Mouse (Mus musculus) CD4-positive helper T cell, adult 2 months (primary cell): Measurements from ENCODE around the gene Mettl15.
"Not testable (repeated sequence)": the region's sequence is repeated elsewhere in the genome, so short reads cannot be mapped to it uniquely, and the experiment has no call there.

Source experiments
- DNase-seq: peaks from one replicate; pipeline ENCODE4 v3.0.0-alpha.2; 2012; ENCODE audit warnings: low read depth, missing footprints, low spot score

Mettl15 gene

DNA sequence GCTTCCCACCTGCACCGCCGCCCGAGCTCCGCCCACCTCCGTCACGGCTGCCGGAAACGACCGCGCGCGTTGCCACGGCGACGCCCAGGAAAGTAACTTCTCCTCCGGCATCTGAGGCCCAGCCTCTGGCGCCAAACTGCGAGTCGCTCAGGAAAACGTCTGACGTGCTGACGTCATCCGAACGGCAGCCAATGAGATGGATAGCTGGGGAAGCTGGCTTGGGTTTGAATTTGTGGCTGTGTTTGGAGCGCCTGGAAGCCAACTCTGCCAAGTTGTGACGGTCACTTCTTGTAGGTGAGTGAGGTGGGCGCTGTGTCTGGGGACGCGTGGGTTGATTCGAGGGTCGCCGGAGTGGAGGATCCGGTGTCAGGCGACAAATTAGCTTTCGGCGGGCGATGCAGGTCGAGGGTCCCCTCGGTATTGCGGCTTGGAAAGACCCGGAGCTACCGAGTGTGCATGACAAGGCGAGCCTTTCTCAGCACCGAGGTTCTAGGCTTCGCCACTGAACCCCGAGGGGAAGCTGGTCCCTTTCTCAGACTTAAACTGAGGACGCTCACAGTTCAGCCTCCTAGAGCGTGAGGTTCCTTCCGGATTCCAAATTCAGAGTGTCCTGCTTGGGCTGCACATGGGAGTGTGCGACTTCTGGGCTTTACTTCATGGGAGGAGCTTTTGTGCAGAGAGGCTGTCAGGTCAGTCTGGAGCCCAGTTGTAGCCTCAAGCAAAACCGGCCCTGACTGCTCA is at the start of gene Mettl15, which contains the start of gene Kif18a:
TSS of gene Mettl15 (minus strand) at position 149 of the 741 bp plus-strand sequence.
TSS of gene Kif18a (plus strand) at position 139 of the 741 bp plus-strand sequence.
- DNase-seq: peak; percentile 98

- no peak for DNase-seq
Observed at GRCm38 (mm10) chr2:109311369-109311768, 30.8 kb upstream of the Mettl15 start.

DNA sequence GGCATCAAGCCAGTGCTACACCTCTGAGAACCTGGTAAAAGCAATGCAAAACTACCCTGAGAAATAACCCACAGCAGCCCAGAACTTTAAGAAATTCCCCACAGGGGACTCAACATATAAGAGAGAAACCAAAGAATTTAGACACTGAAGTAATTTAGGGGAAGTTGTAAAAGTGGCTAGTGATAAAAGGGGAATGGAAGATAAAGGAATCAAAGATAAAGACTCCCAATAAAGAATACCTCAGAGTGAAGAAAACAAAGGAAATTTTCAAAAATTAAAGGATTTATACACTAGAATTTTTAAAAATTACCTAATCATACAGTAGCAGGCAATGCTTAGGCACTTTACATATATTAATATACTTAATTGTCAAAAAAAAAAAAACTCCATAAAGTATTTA is 23.1 kb upstream of the Mettl15 start:
- no peak for DNase-seq

GRCm38 (mm10) chr2:109302234-109302633 is 21.7 kb upstream of the Mettl15 start:
- no peak for DNase-seq

DNA sequence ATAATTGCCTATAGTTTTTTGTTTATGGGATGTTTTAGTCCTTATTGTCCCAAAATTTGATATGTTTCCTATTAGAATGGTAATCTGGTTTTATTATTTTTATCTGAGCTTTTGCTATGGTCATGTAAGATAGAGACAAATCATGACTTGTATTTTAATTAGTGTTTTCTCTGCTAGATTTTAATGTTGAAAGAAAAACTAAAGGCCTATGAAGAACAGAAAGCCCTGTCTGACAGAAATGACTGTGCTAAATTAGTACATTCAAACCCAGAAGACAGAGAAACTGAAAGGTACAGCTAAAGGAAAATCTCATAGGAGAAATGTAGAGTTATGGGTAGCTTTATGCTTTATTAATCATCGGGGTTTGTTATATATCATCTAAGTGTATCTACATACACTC is 17.6 kb upstream of the Mettl15 start:
- no peak for DNase-seq

GRCm38 (mm10) chr2:109296264-109296663 is 15.7 kb upstream of the Mettl15 start:
- no peak for DNase-seq

GRCm38 (mm10) chr2:109289327-109289726 is 8.8 kb upstream of the Mettl15 start:
- no peak for DNase-seq

- no peak for DNase-seq
Observed at GRCm38 (mm10) chr2:109284121-109284520, 3.6 kb upstream of the Mettl15 start.

DNA sequence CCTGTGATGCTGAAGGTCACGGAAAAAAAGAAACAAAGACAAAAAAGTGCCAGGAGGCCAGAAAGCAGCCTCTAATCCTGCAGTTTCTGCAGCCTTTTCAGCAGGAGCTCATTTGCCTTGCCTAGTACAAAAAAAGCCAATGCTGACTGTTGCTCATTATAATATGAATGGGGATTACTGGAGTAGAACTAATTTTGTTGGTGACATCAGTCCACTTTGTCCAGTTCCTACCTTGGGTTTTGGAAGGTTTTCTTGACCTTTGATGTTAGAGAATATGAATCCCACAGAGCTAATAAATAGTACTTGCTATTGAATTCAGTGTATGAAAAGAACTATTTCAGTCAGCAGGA is 768 bp upstream of the Mettl15 start:
- no peak for DNase-seq

DNA sequence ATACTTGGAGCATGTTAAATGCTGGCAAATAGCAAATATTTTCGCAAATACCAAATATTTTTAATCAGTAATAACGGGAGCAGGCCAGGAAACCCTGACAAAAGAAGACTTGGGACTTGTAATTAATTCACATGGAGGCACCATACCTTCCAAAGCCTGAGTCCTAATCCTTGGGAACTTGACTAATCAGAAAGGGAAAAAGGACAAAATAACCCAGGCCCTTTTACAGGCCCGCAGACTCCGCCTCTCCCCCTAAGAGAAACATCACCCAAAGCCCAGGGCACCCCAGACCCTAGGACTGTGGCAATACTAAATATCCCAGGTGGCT is 312 bp downstream of the Mettl15 start:
- DNase-seq: no peak

- DNase-seq: peak; percentile 61
Observed at GRCm38 (mm10) chr2:109278036-109278435, 2.5 kb downstream of the Mettl15 start.

- DNase-seq: no peak
Observed at GRCm38 (mm10) chr2:109277593-109277992, 3.0 kb downstream of the Mettl15 start.

- no peak for DNase-seq
Observed at GRCm38 (mm10) chr2:109273098-109273497, 7.5 kb downstream of the Mettl15 start.

DNA sequence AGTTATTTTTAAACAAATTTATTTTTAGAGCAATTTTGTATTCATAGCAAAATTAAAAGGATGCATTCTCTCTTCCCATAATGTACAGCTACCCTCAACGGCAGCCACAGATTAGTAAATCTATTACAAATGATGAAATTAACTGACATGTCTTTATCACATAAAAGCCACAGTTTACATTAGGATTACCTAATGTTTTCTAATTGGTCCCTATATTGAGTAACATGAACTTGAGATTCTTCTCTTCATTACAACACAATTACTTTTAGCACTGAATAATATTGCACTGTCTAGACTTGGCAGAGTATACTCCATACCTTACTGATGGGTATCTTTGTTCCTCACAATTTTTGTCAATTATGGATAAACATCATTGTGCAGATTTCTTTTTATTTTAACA is 17.8 kb downstream of the Mettl15 start:
- no peak for DNase-seq

- DNase-seq: no peak
Observed at GRCm38 (mm10) chr2:109241947-109242346, 38.6 kb downstream of the Mettl15 start.

GRCm38 (mm10) chr2:109235741-109236140 is 44.8 kb downstream of the Mettl15 start:
- DNase-seq: no peak

- DNase-seq: no peak
Observed at GRCm38 (mm10) chr2:109233876-109234275, 46.7 kb downstream of the Mettl15 start.

DNA sequence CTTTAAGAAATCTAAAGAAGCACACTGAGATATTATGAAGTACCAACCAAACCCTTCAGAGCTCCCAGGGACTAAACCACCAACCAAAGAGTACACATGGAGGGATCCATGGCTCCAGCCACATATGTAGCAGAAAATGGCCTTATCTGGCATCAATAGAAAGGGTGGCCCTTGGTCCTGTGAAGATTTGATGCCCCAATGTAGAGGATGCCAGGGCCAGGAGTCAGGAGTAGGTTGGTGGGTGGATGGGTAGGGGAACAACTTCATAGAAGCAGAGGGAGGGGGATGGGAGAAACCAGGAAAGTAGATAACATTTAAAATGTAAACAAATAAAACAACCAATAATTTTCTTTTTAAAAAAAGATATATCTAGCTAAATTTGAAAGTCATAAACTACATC is 50.1 kb downstream of the Mettl15 start:
- no peak for DNase-seq

DNA sequence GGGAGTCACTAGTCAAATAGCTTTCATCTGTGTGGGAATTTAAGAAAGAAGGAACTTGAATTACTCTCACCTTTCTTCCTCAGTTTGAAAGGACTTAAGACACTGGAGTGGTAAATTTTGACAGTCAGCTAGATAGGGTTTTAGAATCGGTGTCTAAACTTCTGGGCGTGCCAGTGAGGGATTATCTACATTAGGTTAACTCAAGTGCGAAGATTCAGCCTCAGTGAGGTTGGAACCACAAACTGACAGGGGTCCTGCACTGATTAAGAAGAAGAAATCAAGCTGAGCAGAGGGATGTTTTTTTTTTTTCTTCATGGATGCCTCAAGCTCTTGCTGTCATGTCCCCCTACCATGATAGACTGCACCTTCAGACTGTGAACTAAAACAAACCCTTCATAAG is 53.4 kb downstream of the Mettl15 start:
- no peak for DNase-seq

GRCm38 (mm10) chr2:109221470-109221869 is 59.1 kb downstream of the Mettl15 start:
- DNase-seq: no peak

DNA sequence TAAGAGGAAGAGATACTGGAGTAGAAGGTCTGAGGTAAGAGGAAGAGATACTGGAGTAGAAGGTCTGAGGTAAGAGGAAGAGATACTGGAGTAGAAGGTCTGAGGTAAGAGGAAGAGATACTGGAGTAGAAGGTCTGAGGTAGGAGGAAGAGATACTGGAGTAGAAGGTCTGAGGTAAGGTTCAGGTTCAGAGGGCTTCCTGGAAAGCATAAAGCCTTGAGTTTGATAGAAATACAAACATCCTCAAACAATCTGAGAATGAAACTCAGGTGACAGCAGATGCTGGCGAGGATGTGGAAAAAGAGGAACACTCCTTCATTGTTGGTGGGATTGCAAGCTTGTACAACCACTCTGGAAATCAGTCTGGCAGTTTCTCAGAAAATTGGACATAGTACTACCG is 63.9 kb downstream of the Mettl15 start:
- DNase-seq: not testable (repeated sequence)

DNA sequence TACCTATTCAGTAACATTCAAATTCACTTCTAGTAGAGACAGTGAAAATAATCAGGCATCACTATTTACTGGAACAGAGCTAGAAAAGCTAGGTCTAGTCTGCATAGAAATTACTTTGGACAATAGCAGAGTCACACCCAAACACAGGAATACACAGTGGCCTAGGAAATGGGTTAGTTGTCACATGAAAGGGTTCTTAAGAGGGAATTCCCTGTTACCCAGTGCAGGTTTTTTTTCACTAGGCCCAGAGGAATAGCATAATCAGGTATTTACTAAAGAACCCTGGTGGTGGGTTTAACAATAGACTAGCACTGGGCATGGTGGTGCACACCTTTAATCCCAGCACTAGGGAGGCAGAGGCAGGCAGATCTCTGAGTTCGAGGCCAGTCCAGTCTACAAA is 69.9 kb downstream of the Mettl15 start:
- DNase-seq: not testable (repeated sequence)

GRCm38 (mm10) chr2:109208032-109208431 is 72.5 kb downstream of the Mettl15 start:
- DNase-seq: no peak

DNA sequence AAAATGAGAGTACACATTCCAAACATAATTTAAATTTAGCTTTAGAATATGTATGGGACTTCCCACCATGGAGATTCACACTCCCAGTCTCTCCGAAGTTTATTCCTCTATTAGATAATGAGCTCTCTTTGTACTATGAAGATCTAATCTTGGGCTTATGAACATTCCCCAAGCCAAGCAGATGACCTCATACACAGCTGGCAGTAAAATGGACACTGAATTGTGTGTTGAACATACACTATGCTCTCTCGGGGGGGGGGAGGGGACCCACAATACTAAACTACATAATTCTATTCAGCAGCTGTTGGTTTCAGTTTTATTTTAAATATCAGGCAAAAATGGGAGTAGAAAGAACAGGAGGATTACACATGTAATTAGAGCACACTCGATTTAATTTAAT is 97.6 kb downstream of the Mettl15 start:
- DNase-seq: no peak
